Mouse (Mus musculus) thymus, adult 2 months (tissue): ENCODE data around the gene Vsig10l.

Source experiments
- CTCF ChIP-seq: fragments of 200-500 bp; IDR thresholded peaks from 2 replicates; pipeline ENCODE4 v1.5.1; 2012; ENCODE audit warnings: mild to moderate bottlenecking, control low read depth, low read length, moderate library complexity, borderline replicate concordance; ENCODE audit not compliant: control insufficient read depth, poor library complexity, insufficient read depth; ENCODE audit errors: extremely low read depth
- POLR2A ChIP-seq: fragments of 200-500 bp; IDR thresholded peaks from 2 replicates; pipeline ENCODE4 v1.6.1; 2012; ENCODE audit warnings: mild to moderate bottlenecking, low read length, control low read depth, moderate library complexity; ENCODE audit not compliant: control insufficient read depth, poor library complexity, insufficient read depth; ENCODE audit errors: extremely low read depth

DNA sequence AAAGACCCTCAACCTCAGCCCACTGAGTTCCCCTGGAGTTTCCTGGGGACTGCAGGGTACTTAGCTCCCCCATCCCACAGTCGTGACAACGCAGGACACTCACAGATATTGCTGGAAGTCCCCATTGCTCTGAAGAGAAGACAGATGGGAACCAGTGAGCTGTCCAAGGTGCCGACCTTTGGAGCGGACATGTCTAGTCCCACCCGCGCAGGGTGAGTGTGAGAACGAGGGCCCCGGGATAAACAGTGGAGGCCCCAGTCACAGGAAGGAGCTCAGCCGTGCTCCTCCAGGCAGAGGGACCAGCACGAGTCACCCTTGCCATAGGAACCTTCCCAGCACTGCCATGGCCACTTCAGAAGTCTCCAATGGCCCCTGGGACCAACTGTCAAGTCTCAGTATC is 20.3 kb downstream of the Vsig10l start:
- TF ChIP-seq CTCF = no peak
- no peak for TF ChIP-seq POLR2A
